In the genomic region with DNA sequence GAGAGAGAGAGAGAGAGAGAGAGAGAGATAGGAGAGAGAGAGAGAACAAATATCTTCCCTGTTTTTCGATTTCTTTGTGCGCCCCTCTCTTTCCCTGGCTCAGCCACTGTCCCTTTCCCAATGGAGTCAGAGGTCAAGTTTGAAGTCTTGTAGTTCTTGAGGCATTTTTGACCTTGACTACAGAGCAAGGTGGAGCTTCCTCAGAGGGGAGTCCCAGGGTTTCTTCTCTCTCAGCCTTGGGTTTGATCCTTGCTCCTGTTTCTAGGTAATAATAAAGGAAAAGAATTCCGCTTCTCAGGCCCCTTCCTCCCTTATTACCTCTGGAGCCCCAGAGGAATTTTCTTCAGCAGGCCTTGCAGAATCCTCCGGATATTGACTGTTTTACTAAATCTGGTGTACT, we compare ENCODE assay signal across 9 mouse cellular contexts. TPM values are rescaled to one million over a fixed set of nuclear protein-coding genes. Genes with fewer than 3 reads are reported as not detected.
A peak's percentile ranks its signal among the peaks of the same experiment; 100 is the strongest.
DNase-seq lines count a peak whose midpoint lies in the region; ATAC-seq lines count a peak whose summit lies in the region.
"Had no signal": no experiment of that assay in that cellular context is flagged by ENCODE, and none has a peak within 500 bp of the region (broad histone marks: within the 10 kb centered on the region; RNA-seq: fewer than 3 reads in every experiment).

No protein-coding gene starts in this region.

- 29% methylated on average over 4 of the region's 4 CpGs for WGBS in kidney, embryonic 16.5 days
- WGBS in forebrain, embryonic 10.5 days, result 0% methylated on average over 4 of the region's 4 CpGs
- 6% methylated on average over 4 of the region's 4 CpGs for WGBS in limb, embryonic 10.5 days
- 7% methylated on average over 4 of the region's 4 CpGs for whole genome bisulfite sequencing in neural tube, embryonic 15.5 days

- H3K4me1 ChIP-seq in kidney, embryonic 16.5 days (ENCODE audit: insufficient read depth, low read length), result peaks cover 43% of the 10 kb centered on the region
- peaks cover 73% of the 10 kb centered on the region for H3K4me1 ChIP-seq in forebrain, embryonic 10.5 days
- peaks cover 53% of the 10 kb centered on the region for H3K4me1 ChIP-seq in limb, embryonic 10.5 days
- peaks cover 46% of the 10 kb centered on the region for H3K4me1 ChIP-seq in neural tube, embryonic 15.5 days

- H3K36me3 ChIP-seq in kidney, embryonic 16.5 days (ENCODE audit: insufficient read depth, low read length), result no peaks in the 10 kb centered on the region; the same call in 1 of the 2 replicates
- peaks cover 39% of the 10 kb centered on the region for H3K36me3 ChIP-seq in forebrain, embryonic 10.5 days (replicated peaks)
- H3K36me3 ChIP-seq in limb, embryonic 10.5 days, result peaks cover 22% of the 10 kb centered on the region
- no peaks in the 10 kb centered on the region for H3K36me3 ChIP-seq in neural tube, embryonic 15.5 days

- H3K9me3 ChIP-seq in kidney, embryonic 16.5 days (ENCODE audit: low read length), result no peaks in the 10 kb centered on the region
- no peaks in the 10 kb centered on the region for H3K9me3 ChIP-seq in forebrain, embryonic 10.5 days
- no peaks in the 10 kb centered on the region for H3K9me3 ChIP-seq in limb, embryonic 10.5 days (replicated peaks)
- H3K9me3 ChIP-seq in neural tube, embryonic 15.5 days (replicated peaks), result no peaks in the 10 kb centered on the region

- ATAC-seq in kidney, embryonic 16.5 days (ENCODE audit: low FRiP score, low TSS enrichment), result no peak
- ATAC-seq in neural tube, embryonic 15.5 days (ENCODE audit: low FRiP score), result no peak
- no peak for ATAC-seq in activated CD4-positive, CD25-positive, alpha-beta regulatory T cell, adult 4 months

- H3K4me2 ChIP-seq in kidney, embryonic 16.5 days (replicated peaks; ENCODE audit: low read depth, low read length), result peak overlapping the region; percentile 100
- peak overlapping the region; percentile 96 for H3K4me2 ChIP-seq in neural tube, embryonic 15.5 days

- 0 out of 2 replicates have a peak overlapping the region, but pooled peaks have one; percentile 75 for H3K9ac ChIP-seq in kidney, embryonic 16.5 days (replicated peaks; ENCODE audit: low read length)
- peak overlapping the region; percentile 80 for H3K9ac ChIP-seq in neural tube, embryonic 15.5 days (replicated peaks)

- H3K27ac ChIP-seq in kidney, embryonic 16.5 days (ENCODE audit: low read length), result no peak overlapping the region
- peak overlapping the region; percentile 98 for H3K27ac ChIP-seq in forebrain, embryonic 10.5 days
- H3K27ac ChIP-seq in limb, embryonic 10.5 days, result peak overlapping the region; percentile 90
- H3K27ac ChIP-seq in neural tube, embryonic 15.5 days (replicated peaks), result peak overlapping the region; percentile 75

- no peaks in the 10 kb centered on the region for H3K27me3 ChIP-seq in kidney, embryonic 16.5 days (ENCODE audit: insufficient read depth, low read length)
- 0 out of 2 replicates have a peak, but pooled peaks cover 4% of the 10 kb centered on the region for H3K27me3 ChIP-seq in forebrain, embryonic 10.5 days (ENCODE audit: poor library complexity, severe bottlenecking)
- peaks cover 6% of the 10 kb centered on the region; the same call in 1 of the 2 replicates for H3K27me3 ChIP-seq in limb, embryonic 10.5 days (ENCODE audit: low read depth, poor library complexity, severe bottlenecking)
- H3K27me3 ChIP-seq in neural tube, embryonic 15.5 days (replicated peaks), result no peaks in the 10 kb centered on the region

- H3K4me3 ChIP-seq in kidney, embryonic 16.5 days (ENCODE audit: low read length), result peak overlapping the region; percentile 68
- peak overlapping the region; percentile 82 for H3K4me3 ChIP-seq in forebrain, embryonic 10.5 days
- H3K4me3 ChIP-seq in limb, embryonic 10.5 days, result peak overlapping the region; percentile 79
- peak overlapping the region; percentile 79 for H3K4me3 ChIP-seq in neural tube, embryonic 15.5 days (replicated peaks)

- no peak for DNase-seq in kidney, postnatal 14 days
- no peak for DNase-seq in forebrain, embryonic 10.5 days (ENCODE audit: extremely low spot score, low spot score)
- no peak for DNase-seq in limb, embryonic 10.5 days (ENCODE audit: low spot score)
- no peak for DNase-seq in right cerebral cortex, postnatal 4 days
- DNase-seq in layer of hippocampus, adult 9-11 months, result no peak
- DNase-seq: layer of hippocampus, postnatal 36 days had no signal

RNA-seq across cellular contexts. Expression of gene Igfbp2, which starts 1.6 kb away (rescaled TPM):
- polyA plus RNA-seq in kidney, embryonic 16.5 days (2015; fragmentation: Nextera tagmentation; extraction: Ambion mirVana), result 144 and 152 TPM in 2 replicates
- 742 and 777 TPM in 2 replicates for polyA plus RNA-seq in forebrain, embryonic 10.5 days (2016; fragmentation: Nextera tagmentation; extraction: Ambion mirVana)
- polyA plus RNA-seq in limb, embryonic 10.5 days (2016; fragmentation: Nextera tagmentation; extraction: Ambion mirVana), result 198 and 264 TPM in 2 replicates
- 278 and 341 TPM in 2 replicates for polyA plus RNA-seq in neural tube, embryonic 15.5 days (2015; fragmentation: Nextera tagmentation; extraction: Ambion mirVana)
- not detected for polyA plus RNA-seq in activated CD4-positive, CD25-positive, alpha-beta regulatory T cell, adult 4 months (2017; shearing (Covaris generic))

RNA-seq across cellular contexts. Expression of gene Igfbp5, which starts 48.8 kb away (rescaled TPM):
- polyA plus RNA-seq in kidney, embryonic 16.5 days (2015; fragmentation: Nextera tagmentation; extraction: Ambion mirVana), result 89.0 and 104 TPM in 2 replicates
- polyA plus RNA-seq in forebrain, embryonic 10.5 days (2016; fragmentation: Nextera tagmentation; extraction: Ambion mirVana), result 45.9 and 51.3 TPM in 2 replicates
- polyA plus RNA-seq in limb, embryonic 10.5 days (2016; fragmentation: Nextera tagmentation; extraction: Ambion mirVana), result 44.4 and 55.4 TPM in 2 replicates
- polyA plus RNA-seq in neural tube, embryonic 15.5 days (2015; fragmentation: Nextera tagmentation; extraction: Ambion mirVana), result 90.8 and 102 TPM in 2 replicates
- not detected for polyA plus RNA-seq in activated CD4-positive, CD25-positive, alpha-beta regulatory T cell, adult 4 months (2017; shearing (Covaris generic))

Comparison
In these comparisons a context has a peak if more than half of its experiments do, and no peak if none do; other contexts are left out.
1. RNA of gene Igfbp2, which starts 1.6 kb away (polyA plus RNA-seq): 742 to 777 TPM in forebrain, embryonic 10.5 days, 278 to 341 TPM in neural tube, embryonic 15.5 days, 198 to 264 TPM in limb, embryonic 10.5 days and 144 to 152 TPM in kidney, embryonic 16.5 days; not detected in activated CD4-positive, CD25-positive, alpha-beta regulatory T cell, adult 4 months; every median in the first group is over 100 times any median in the second.
2. RNA of gene Igfbp5, which starts 48.8 kb away (polyA plus RNA-seq): 90.8 to 102 TPM in neural tube, embryonic 15.5 days, 89.0 to 104 TPM in kidney, embryonic 16.5 days, 44.4 to 55.4 TPM in limb, embryonic 10.5 days and 45.9 to 51.3 TPM in forebrain, embryonic 10.5 days; not detected in activated CD4-positive, CD25-positive, alpha-beta regulatory T cell, adult 4 months; every median in the first group is over 10 times any median in the second.
3. Peak in every context shown above with its lines, with median percentiles within 50 percentile points of each other: H3K4me3 ChIP-seq.